22 mouse cellular contexts compared by ENCODE assay signal in genomic region chr6:55299482-55299881, GRCm38 (mm10). TPM values are rescaled to one million over a fixed set of nuclear protein-coding genes. Genes with fewer than 3 reads are reported as not detected.
A peak's percentile ranks its signal among the peaks of the same experiment; 100 is the strongest.
DNase-seq lines count a peak whose midpoint lies in the region; ATAC-seq and TF ChIP-seq lines count a peak whose summit lies in the region.
"Had no signal": no experiment of that assay in that cellular context is flagged by ENCODE, and none has a peak within 500 bp of the region (broad histone marks: within the 10 kb centered on the region; RNA-seq: fewer than 3 reads in every experiment).

No protein-coding gene starts in this region.

- no peak for ATAC-seq in kidney, embryonic 16.5 days (ENCODE audit: low FRiP score, low TSS enrichment)
- peak; percentile 73 for ATAC-seq in intestine, postnatal 0 days
- ATAC-seq in megakaryocyte progenitor cell, adult 5-6 weeks (replicated peaks; ENCODE audit: poor library complexity), result peak; percentile 69
- ATAC-seq in forebrain, embryonic 13.5 days, result no peak
- no peak for ATAC-seq in inflammation-experienced regulatory T-cells, adult 6 months
- ATAC-seq: CD4-positive, CD25-positive, alpha-beta regulatory T cell, adult 4 months had no signal

- TF ChIP-seq POLR2A in liver, adult 2 months (IDR thresholded peaks at IDR 0.05; ENCODE audit: extremely low read depth, insufficient read depth, low read length), result no peak

- H3K27me3 ChIP-seq in kidney, embryonic 16.5 days (ENCODE audit: insufficient read depth, low read length), result no peaks in the 10 kb centered on the region
- no peaks in the 10 kb centered on the region for H3K27me3 ChIP-seq in intestine, postnatal 0 days (replicated peaks; ENCODE audit: control insufficient read depth, insufficient read depth, low read length)
- no peaks in the 10 kb centered on the region for H3K27me3 ChIP-seq in liver, adult 2 months (ENCODE audit: control insufficient read depth, insufficient read depth, low read length)
- H3K27me3 ChIP-seq in forebrain, embryonic 13.5 days, result no peaks in the 10 kb centered on the region
- H3K27me3 ChIP-seq: neural tube, embryonic 13.5 days had no signal

- H3K79me2 ChIP-seq in liver, adult 2 months (ENCODE audit: control insufficient read depth, insufficient read depth, low read length), result no peaks in the 10 kb centered on the region

- TF ChIP-seq CTCF in intestine, postnatal 0 days (IDR thresholded peaks at IDR 0.05; ENCODE audit: low read depth), result no peak
- TF ChIP-seq CTCF in liver, adult 2 months (IDR thresholded peaks at IDR 0.05; ENCODE audit: low read depth, low read length), result no peak

- WGBS in kidney, embryonic 16.5 days, result 83% methylated on average over 8 of the region's 8 CpGs
- WGBS in intestine, postnatal 0 days, result 48% methylated on average over 8 of the region's 8 CpGs
- 51% methylated on average over 8 of the region's 8 CpGs for WGBS in liver, adult 2 months
- WGBS in forebrain, embryonic 13.5 days, result 87% methylated on average over 8 of the region's 8 CpGs

- 0 out of 2 replicates have a peak, but pooled peaks cover 2% of the 10 kb centered on the region for H3K4me1 ChIP-seq in kidney, embryonic 16.5 days (ENCODE audit: insufficient read depth, low read length)
- no peaks in the 10 kb centered on the region for H3K4me1 ChIP-seq in intestine, postnatal 0 days (replicated peaks; ENCODE audit: control insufficient read depth, insufficient read depth, low read length)
- peaks cover 4% of the 10 kb centered on the region; the same call in 1 of the 2 replicates for H3K4me1 ChIP-seq in liver, adult 2 months (ENCODE audit: control insufficient read depth, insufficient read depth, low read length)
- H3K4me1 ChIP-seq in forebrain, embryonic 13.5 days, result no peaks in the 10 kb centered on the region
- H3K4me1 ChIP-seq: embryonic facial prominence, embryonic 10.5 days had no signal

- H3K36me3 ChIP-seq in kidney, embryonic 16.5 days (ENCODE audit: insufficient read depth, low read length), result peaks cover 16% of the 10 kb centered on the region
- no peaks in the 10 kb centered on the region for H3K36me3 ChIP-seq in intestine, postnatal 0 days (ENCODE audit: control insufficient read depth, insufficient read depth)
- peaks cover 2% of the 10 kb centered on the region; the same call in 1 of the 2 replicates for H3K36me3 ChIP-seq in liver, adult 2 months (ENCODE audit: control insufficient read depth, insufficient read depth, low read length)
- peaks cover 55% of the 10 kb centered on the region for H3K36me3 ChIP-seq in forebrain, embryonic 13.5 days (ENCODE audit: poor library complexity, severe bottlenecking)
- H3K36me3 ChIP-seq: G1E had no signal

- no peak overlapping the region for H3K9ac ChIP-seq in kidney, embryonic 16.5 days (replicated peaks; ENCODE audit: low read length)
- no peak overlapping the region for H3K9ac ChIP-seq in intestine, postnatal 0 days (ENCODE audit: low read depth, low read length)
- no peak overlapping the region for H3K9ac ChIP-seq in liver, adult 2 months (ENCODE audit: low read depth, low read length)
- no peak overlapping the region for H3K9ac ChIP-seq in forebrain, embryonic 13.5 days
- H3K9ac ChIP-seq: neural tube, embryonic 13.5 days had no signal

- H3K4me3 ChIP-seq in kidney, embryonic 16.5 days (ENCODE audit: low read length), result no peak overlapping the region
- no peak overlapping the region for H3K4me3 ChIP-seq in intestine, postnatal 0 days (ENCODE audit: low read depth, low read length)
- H3K4me3 ChIP-seq in liver, adult 2 months (ENCODE audit: insufficient read depth, low read depth, low read length), result no peak overlapping the region
- H3K4me3 ChIP-seq in forebrain, embryonic 13.5 days, result no peak overlapping the region
- H3K4me3 ChIP-seq: embryonic facial prominence, embryonic 10.5 days; erythroblast, embryonic 14.5 days; heart, adult 2 months; neural tube, embryonic 13.5 days had no signal

- no peak overlapping the region for H3K27ac ChIP-seq in kidney, embryonic 16.5 days (ENCODE audit: low read length)
- no peak overlapping the region for H3K27ac ChIP-seq in intestine, postnatal 0 days (ENCODE audit: low read depth, low read length)
- no peak overlapping the region for H3K27ac ChIP-seq in liver, adult 2 months (replicated peaks; ENCODE audit: insufficient read depth, low read depth, low read length)
- H3K27ac ChIP-seq in forebrain, embryonic 13.5 days, result no peak overlapping the region
- H3K27ac ChIP-seq: embryonic facial prominence, embryonic 10.5 days; heart, adult 2 months; neural tube, embryonic 13.5 days had no signal

- peak; percentile 54 for DNase-seq in kidney, adult 11 months
- DNase-seq in liver, adult 2 months (ENCODE audit: extremely low read depth, low read depth, low spot score), result peak; percentile 69
- DNase-seq in adrenal gland, postnatal 25 days, result no peak
- DNase-seq: cerebellum, adult 18-20 months; cerebellum, postnatal 36 days; gastrocnemius, postnatal 10 days; heart, adult 2 months; lung, adult 18-20 months; lung, postnatal 36 days; retina, postnatal 1 day had no signal

- H3K9me3 ChIP-seq in kidney, embryonic 16.5 days (ENCODE audit: low read length), result no peaks in the 10 kb centered on the region
- no peaks in the 10 kb centered on the region for H3K9me3 ChIP-seq in intestine, postnatal 0 days (ENCODE audit: control insufficient read depth)
- H3K9me3 ChIP-seq in forebrain, embryonic 13.5 days (replicated peaks), result no peaks in the 10 kb centered on the region
- H3K9me3 ChIP-seq: embryonic facial prominence, embryonic 10.5 days; G1E; neural tube, embryonic 13.5 days had no signal

- H3K4me2 ChIP-seq in kidney, embryonic 16.5 days (replicated peaks; ENCODE audit: low read depth, low read length), result no peak overlapping the region
- H3K4me2 ChIP-seq in intestine, postnatal 0 days (replicated peaks; ENCODE audit: low read depth), result no peak overlapping the region
- no peak overlapping the region for H3K4me2 ChIP-seq in forebrain, embryonic 13.5 days
- H3K4me2 ChIP-seq: midbrain, embryonic 11.5 days; neural tube, embryonic 13.5 days had no signal

RNA-seq across cellular contexts. Expression of gene Aqp1, which starts 36.8 kb away (rescaled TPM):
- polyA plus RNA-seq in kidney, embryonic 16.5 days (2015; fragmentation: Nextera tagmentation; extraction: Ambion mirVana), result 50.8 and 69.9 TPM in 2 replicates
- 19.0 and 20.4 TPM in 2 replicates for polyA plus RNA-seq in intestine, postnatal 0 days (2015; fragmentation: Nextera tagmentation; extraction: Ambion mirVana)
- 78.1 and 91.4 TPM in 2 replicates for total RNA-seq in liver, adult 2 months (2014; rRNA removed)
- polyA plus RNA-seq in liver, adult 2 months (2012; rRNA removed), result 78.3 and 88.6 TPM in 2 replicates
- 15.4 and 24.8 TPM in 2 replicates for total RNA-seq in megakaryocyte progenitor cell, adult 5-6 weeks (2015)
- 29.3 and 51.0 TPM in 2 replicates for total RNA-seq in megakaryocyte progenitor cell, adult 5-6 weeks (2017)
- polyA plus RNA-seq in forebrain, embryonic 13.5 days (2015; fragmentation: Nextera tagmentation; extraction: Ambion mirVana), result 1.7 and 4.2 TPM in 2 replicates
- total RNA-seq in adrenal gland, postnatal 25 days (2021), result 34.6 and 48.9 TPM in 2 replicates
- not detected for polyA plus RNA-seq in inflammation-experienced regulatory T-cells, adult 6 months (2017; shearing (Covaris generic))
- total RNA-seq: monocyte, adult 5-6 weeks had no signal
- polyA plus RNA-seq: CD4-positive, CD25-positive, alpha-beta regulatory T cell, adult 4 months; G1E had no signal

Comparison
In these comparisons a context has a peak if more than half of its experiments do, and no peak if none do; other contexts are left out.
1. ATAC-seq: peak in intestine, postnatal 0 days (single experiment) and megakaryocyte progenitor cell, adult 5-6 weeks (single experiment); none in kidney, embryonic 16.5 days (single experiment), forebrain, embryonic 13.5 days (single experiment) and inflammation-experienced regulatory T-cells, adult 6 months (single experiment).